Mouse (Mus musculus) hindbrain, embryonic 16.5 days (tissue): ENCODE data around the gene Henmt1. TPM values are rescaled to one million over a fixed set of nuclear protein-coding genes. Genes with fewer than 3 reads are reported as not detected.

Experiments used
- ATAC-seq: fragments of 200-750 bp; cut with Nextera tagmentation; 2 replicates; pipeline ENCODE4 v1.8.0; 2017; ENCODE audit warnings: moderate TSS enrichment, moderate library complexity
- H3K27ac ChIP-seq: fragments of 300-500 bp; sonication (generic); 2 replicates; pipeline ENCODE4 v1.5.1; 2014; ENCODE audit warnings: low read depth, mild to moderate bottlenecking, control low read depth, low read length, moderate library complexity
- H3K27me3 ChIP-seq: fragments of 300-500 bp; sonication (generic); replicated peaks from 2 replicates; pipeline ENCODE4 v1.6.1; 2014; ENCODE audit warnings: low read length; ENCODE audit not compliant: control insufficient read depth, insufficient read depth
- H3K36me3 ChIP-seq: fragments of 300-500 bp; sonication (generic); 2 replicates; pipeline ENCODE4 v1.6.1; 2014; ENCODE audit warnings: mild to moderate bottlenecking, low read length, moderate library complexity, mixed read lengths; ENCODE audit not compliant: control insufficient read depth, insufficient read depth
- H3K4me1 ChIP-seq: fragments of 300-500 bp; sonication (generic); 2 replicates; pipeline ENCODE4 v1.6.1; 2014; ENCODE audit warnings: low read depth, low read length; ENCODE audit not compliant: control insufficient read depth, insufficient read depth
- H3K4me2 ChIP-seq: fragments of 300-500 bp; sonication (generic); 2 replicates; pipeline ENCODE4 v1.6.1; 2014; ENCODE audit warnings: mild to moderate bottlenecking, low read length, control low read depth, moderate library complexity
- H3K4me3 ChIP-seq: fragments of 300-500 bp; sonication (generic); 2 replicates; pipeline ENCODE4 v1.5.1; 2014; ENCODE audit warnings: mild to moderate bottlenecking, low read length, control low read depth, moderate library complexity
- H3K9ac ChIP-seq: fragments of 300-500 bp; sonication (generic); 2 replicates; pipeline ENCODE4 v1.6.1; 2014; ENCODE audit warnings: low read depth, mild to moderate bottlenecking, control low read depth, low read length, moderate library complexity
- H3K9me3 ChIP-seq: fragments of 300-500 bp; sonication (generic); 2 replicates; pipeline ENCODE4 v1.6.1; 2014; ENCODE audit warnings: mild to moderate bottlenecking, low read length, moderate library complexity; ENCODE audit not compliant: control insufficient read depth
- WGBS: fragments of 180-500 bp; shearing (Covaris S2); extraction: QIAGEN DNeasy Blood & Tissue Kit; methylation state at CpG from one replicate; pipeline ENCODE4 v1.1.7; 2014; 5-methylcytosine and 5-hydroxymethylcytosine counted together
- polyA plus RNA-seq: library from polyadenylated mRNA; unstranded; fragments of >200 nt; fragmentation: Nextera tagmentation; extraction: Ambion mirVana; gene quantifications from 2 replicates; pipeline ENCODE4 v1.2.1, GENCODE M21; 2015

Gene Henmt1
- polyA plus RNA-seq, 1 experiment from 2014 or later: 3.8 TPM

- Histone ChIP-seq H3K9me3 (no peaks in the 10 kb centered on the region), H3K27me3 (no peaks in the 10 kb centered on the region), H3K27ac (peak overlapping the region; percentile 78), H3K9ac (peak overlapping the region; percentile 51), H3K4me2 (peak overlapping the region; percentile 53), H3K4me1 (peaks cover 10% of the 10 kb centered on the region; the same call in 1 of the 2 replicates), H3K4me3 (peak overlapping the region; percentile 20), H3K36me3 (no peaks in the 10 kb centered on the region)
- ATAC-seq: peak; percentile 66
- 17% methylated on average over 6 of the region's 6 CpGs for WGBS
Measured at GRCm38 (mm10) chr3:108961655-108962054, 22.0 kb downstream of the Henmt1 start.

- no peak overlapping the region for H3K4me3 ChIP-seq
- ATAC-seq: no peak
- no peaks in the 10 kb centered on the region for H3K36me3 ChIP-seq
- no peaks in the 10 kb centered on the region for H3K9me3 ChIP-seq
- H3K27ac ChIP-seq: no peak overlapping the region
- H3K27me3 ChIP-seq: no peaks in the 10 kb centered on the region
- peaks cover 10% of the 10 kb centered on the region; the same call in 1 of the 2 replicates for H3K4me1 ChIP-seq
- no peak overlapping the region for H3K4me2 ChIP-seq
- 83% methylated on average over 3 of the region's 3 CpGs for WGBS
- no peak overlapping the region for H3K9ac ChIP-seq
Measured at GRCm38 (mm10) chr3:108963278-108963677, 23.6 kb downstream of the Henmt1 start.

- no peak overlapping the region for H3K4me3 ChIP-seq
- H3K9me3 ChIP-seq: no peaks in the 10 kb centered on the region
- no peaks in the 10 kb centered on the region for H3K36me3 ChIP-seq
- no peak overlapping the region for H3K4me2 ChIP-seq
- 82% methylated on average over 3 of the region's 3 CpGs for WGBS
- no peak overlapping the region for H3K9ac ChIP-seq
- H3K27ac ChIP-seq: no peak overlapping the region
- H3K27me3 ChIP-seq: no peaks in the 10 kb centered on the region
- no peak for ATAC-seq
- H3K4me1 ChIP-seq: peaks cover 10% of the 10 kb centered on the region; the same call in 1 of the 2 replicates
Measured at GRCm38 (mm10) chr3:108963776-108964175, 24.1 kb downstream of the Henmt1 start.

GRCm38 (mm10) chr3:108964361-108965044 lies 24.8 kb downstream of the Henmt1 start:
- Histone ChIP-seq H3K9ac (no peak overlapping the region), H3K4me2 (no peak overlapping the region), H3K9me3 (no peaks in the 10 kb centered on the region), H3K27me3 (no peaks in the 10 kb centered on the region), H3K4me1 (peaks cover 10% of the 10 kb centered on the region; the same call in 1 of the 2 replicates), H3K36me3 (no peaks in the 10 kb centered on the region), H3K4me3 (no peak overlapping the region), H3K27ac (no peak overlapping the region)
- WGBS: 76% methylated on average over 7 of the region's 7 CpGs
- no peak for ATAC-seq

GRCm38 (mm10) chr3:108966051-108966450 lies 26.4 kb downstream of the Henmt1 start:
- H3K9me3 ChIP-seq: no peaks in the 10 kb centered on the region
- no peak overlapping the region for H3K27ac ChIP-seq
- H3K27me3 ChIP-seq: no peaks in the 10 kb centered on the region
- H3K4me3 ChIP-seq: no peak overlapping the region
- H3K4me1 ChIP-seq: peaks cover 8% of the 10 kb centered on the region; the same call in 1 of the 2 replicates
- no peak for ATAC-seq
- no peaks in the 10 kb centered on the region for H3K36me3 ChIP-seq
- WGBS: 93% methylated on average over 3 of the region's 3 CpGs
- no peak overlapping the region for H3K9ac ChIP-seq
- H3K4me2 ChIP-seq: no peak overlapping the region

GRCm38 (mm10) chr3:108973980-108974660 lies 34.4 kb downstream of the Henmt1 start:
- no peak overlapping the region for H3K9ac ChIP-seq
- no peak overlapping the region for H3K27ac ChIP-seq
- H3K4me2 ChIP-seq: no peak overlapping the region
- 0 out of 2 replicates have a peak, but pooled peaks cover 2% of the 10 kb centered on the region for H3K9me3 ChIP-seq
- WGBS: 81% methylated on average over 13 of the region's 13 CpGs
- H3K27me3 ChIP-seq: no peaks in the 10 kb centered on the region
- H3K4me3 ChIP-seq: no peak overlapping the region
- no peaks in the 10 kb centered on the region for H3K4me1 ChIP-seq
- H3K36me3 ChIP-seq: peaks cover 31% of the 10 kb centered on the region
- ATAC-seq: no peak

- no peak overlapping the region for H3K4me2 ChIP-seq
- peaks cover 39% of the 10 kb centered on the region for H3K36me3 ChIP-seq
- no peak overlapping the region for H3K9ac ChIP-seq
- no peaks in the 10 kb centered on the region for H3K27me3 ChIP-seq
- H3K27ac ChIP-seq: no peak overlapping the region
- ATAC-seq: no peak
- 90% methylated on average over 15 of the region's 15 CpGs for WGBS
- 0 out of 2 replicates have a peak, but pooled peaks cover 2% of the 10 kb centered on the region for H3K9me3 ChIP-seq
- no peak overlapping the region for H3K4me3 ChIP-seq
- no peaks in the 10 kb centered on the region for H3K4me1 ChIP-seq
Measured at GRCm38 (mm10) chr3:108974920-108975485, 35.3 kb downstream of the Henmt1 start.

- H3K27me3 ChIP-seq: no peaks in the 10 kb centered on the region
- no peak overlapping the region for H3K27ac ChIP-seq
- H3K4me3 ChIP-seq: no peak overlapping the region
- H3K36me3 ChIP-seq: peaks cover 36% of the 10 kb centered on the region
- 0 out of 2 replicates have a peak, but pooled peaks cover 2% of the 10 kb centered on the region for H3K9me3 ChIP-seq
- ATAC-seq: no peak
- WGBS: 93% methylated on average over 13 of the region's 13 CpGs
- H3K4me1 ChIP-seq: no peaks in the 10 kb centered on the region
- no peak overlapping the region for H3K9ac ChIP-seq
- no peak overlapping the region for H3K4me2 ChIP-seq
Measured at GRCm38 (mm10) chr3:108977340-108978030, 37.8 kb downstream of the Henmt1 start.
